Mouse (Mus musculus): ENCODE measurements around the gene Acot8.

DNA sequence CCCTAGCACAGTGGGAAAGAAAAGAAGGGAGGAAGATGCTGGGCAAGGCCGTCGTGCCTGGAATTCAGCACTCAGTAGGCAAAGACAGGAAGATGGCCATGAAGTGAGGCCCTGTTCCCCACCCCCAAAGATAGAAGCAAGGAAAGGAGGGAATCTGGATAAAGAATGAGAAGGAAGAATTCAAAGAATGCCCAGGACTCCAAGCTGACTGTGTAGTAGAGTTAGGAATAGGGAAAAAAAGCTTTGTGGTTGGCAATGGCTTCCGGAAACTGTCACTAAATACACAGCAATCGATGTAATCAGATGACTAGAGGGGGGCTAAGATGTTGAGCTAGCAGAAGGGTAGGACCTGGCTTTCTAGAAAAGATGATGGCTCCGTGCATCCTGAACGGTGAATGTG, 12.5 kb upstream of the Acot8 start:
- no peak for TF ChIP-seq CTCF (IDR thresholded peaks at IDR 0.05; ENCODE audit: low read depth, low read length)
- no peak for TF ChIP-seq EP300 (IDR thresholded peaks at IDR 0.05; ENCODE audit: insufficient read depth, low read depth, low read length)
